Mouse (Mus musculus): ENCODE measurements at regions not wholly inside any gene's neighbourhood (a gene's known extent, or its start where the extent isn't known, plus 50 kb on each side); places are given as distances from the start of the nearest gene placed in this dataset.
A peak's percentile ranks its signal among the peaks of the same experiment; 100 is the strongest.
"Not testable (repeated sequence)": the region's sequence is repeated elsewhere in the genome, so short reads cannot be mapped to it uniquely, and the experiment has no call there.

- Histone ChIP-seq H3K4me3 (no peak overlapping the region), H3K9ac (no peak overlapping the region), H3K36me3 (no peaks in the 10 kb centered on the region), H3K4me2 (no peak overlapping the region), H3K9me3 (replicated peaks) (no peaks in the 10 kb centered on the region), H3K27ac (no peak overlapping the region; the same call in 1 of the 2 replicates), H3K27me3 (no peaks in the 10 kb centered on the region), H3K4me1 (replicated peaks) (peaks cover 17% of the 10 kb centered on the region; the same call in 1 of the 2 replicates)
- ATAC-seq (replicated peaks; ENCODE audit: insufficient number of reproducible peaks, insufficient read depth, low FRiP score, low read depth), result no peak
- 35% methylated on average over 1 of the region's 1 CpGs for WGBS
Measured at GRCm38 (mm10) chr16:86827645-86828044, 526.3 kb upstream of the N6amt1 start.

- no peak overlapping the region for H3K9ac ChIP-seq
- 72% methylated on average over 4 of the region's 4 CpGs for WGBS
- no peak for ATAC-seq (replicated peaks; ENCODE audit: insufficient number of reproducible peaks, insufficient read depth, low FRiP score, low read depth)
- H3K36me3 ChIP-seq, result no peaks in the 10 kb centered on the region
- H3K9me3 ChIP-seq (replicated peaks), result no peaks in the 10 kb centered on the region
- H3K4me1 ChIP-seq (replicated peaks), result peaks cover 17% of the 10 kb centered on the region; the same call in 1 of the 2 replicates
- H3K27ac ChIP-seq, result 0 out of 2 replicates have a peak overlapping the region, but pooled peaks have one; percentile 9
- no peaks in the 10 kb centered on the region for H3K27me3 ChIP-seq
- H3K4me3 ChIP-seq, result no peak overlapping the region
- H3K4me2 ChIP-seq, result no peak overlapping the region
Measured at GRCm38 (mm10) chr16:86826641-86827040, 527.3 kb upstream of the N6amt1 start.

DNA sequence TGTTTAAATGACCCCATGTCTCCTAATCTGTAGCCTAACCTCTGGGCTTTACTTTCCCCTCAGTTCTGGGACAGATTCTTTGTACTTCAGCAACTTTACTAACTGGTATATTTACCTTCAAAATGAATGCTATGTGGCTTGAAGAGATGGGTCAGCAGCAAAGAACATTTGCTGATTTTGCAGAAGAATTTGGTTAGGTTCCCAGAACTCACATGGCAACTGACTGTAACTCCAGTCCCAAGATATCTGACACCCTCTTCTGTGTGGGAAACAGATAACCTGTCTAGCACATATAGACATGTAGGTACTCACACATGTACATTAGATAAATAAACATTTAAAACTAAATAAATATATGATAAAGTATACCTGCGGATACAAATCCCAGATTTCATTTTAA is 530.5 kb upstream of the N6amt1 start:
- whole genome bisulfite sequencing, result 60% methylated on average over 1 of the region's 1 CpGs
- no peak for ATAC-seq (replicated peaks; ENCODE audit: insufficient number of reproducible peaks, insufficient read depth, low FRiP score, low read depth)
- H3K27me3 ChIP-seq, result no peaks in the 10 kb centered on the region

GRCm38 (mm10) chr16:86821586-86821985 is 532.4 kb upstream of the N6amt1 start:
- Histone ChIP-seq H3K27me3 (no peaks in the 10 kb centered on the region), H3K4me3 (no peak overlapping the region), H3K4me1 (replicated peaks) (peaks cover 15% of the 10 kb centered on the region), H3K27ac (no peak overlapping the region), H3K36me3 (no peaks in the 10 kb centered on the region), H3K9ac (no peak overlapping the region), H3K4me2 (no peak overlapping the region), H3K9me3 (replicated peaks) (no peaks in the 10 kb centered on the region)
- 78% methylated on average over 2 of the region's 2 CpGs for WGBS
- ATAC-seq (replicated peaks; ENCODE audit: insufficient number of reproducible peaks, insufficient read depth, low FRiP score, low read depth), result no peak

More for the DNA sequence above, 530.5 kb upstream of the N6amt1 start:
- Histone ChIP-seq H3K9me3 (replicated peaks) (no peaks in the 10 kb centered on the region), H3K27ac (peak overlapping the region; percentile 25; the same call in 1 of the 2 replicates), H3K4me2 (no peak overlapping the region), H3K9ac (no peak overlapping the region), H3K4me1 (replicated peaks) (peaks cover 17% of the 10 kb centered on the region; the same call in 1 of the 2 replicates), H3K4me3 (no peak overlapping the region), H3K36me3 (no peaks in the 10 kb centered on the region)

DNA sequence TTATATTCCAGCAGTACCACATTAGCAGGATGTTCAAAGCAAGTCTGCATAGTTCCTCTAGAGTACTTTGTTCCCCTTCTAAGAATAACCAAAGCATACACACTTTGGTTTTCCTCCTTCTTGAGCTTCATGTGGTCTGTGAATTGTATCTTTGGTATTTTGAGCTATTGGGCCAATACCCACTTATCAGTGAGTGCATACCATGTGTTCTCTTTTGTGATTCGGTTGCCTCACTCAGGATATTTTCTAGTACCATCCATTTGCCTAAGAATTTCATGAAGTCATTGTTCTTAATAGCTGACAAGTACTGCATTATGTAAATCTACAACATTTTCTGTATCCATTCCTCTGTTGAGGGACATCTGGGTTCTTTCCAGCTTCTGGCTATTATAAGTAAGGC is 535.3 kb upstream of the N6amt1 start:
- not testable (repeated sequence) for H3K27me3 ChIP-seq; H3K4me2 ChIP-seq; H3K9me3 ChIP-seq (replicated peaks); H3K9ac ChIP-seq; ATAC-seq (replicated peaks; ENCODE audit: insufficient number of reproducible peaks, insufficient read depth, low FRiP score, low read depth); H3K36me3 ChIP-seq; H3K4me3 ChIP-seq; H3K27ac ChIP-seq
- peaks cover 15% of the 10 kb centered on the region for H3K4me1 ChIP-seq (replicated peaks)
- WGBS, result 39% methylated on average over 1 of the region's 1 CpGs

- no peaks in the 10 kb centered on the region for H3K27me3 ChIP-seq
- H3K27ac ChIP-seq, result no peak overlapping the region
- no peak overlapping the region for H3K4me2 ChIP-seq
- no peak overlapping the region for H3K9ac ChIP-seq
- WGBS, result 26% methylated on average over 8 of the region's 8 CpGs
- H3K36me3 ChIP-seq, result no peaks in the 10 kb centered on the region
- no peaks in the 10 kb centered on the region for H3K9me3 ChIP-seq (replicated peaks)
- no peak overlapping the region for H3K4me3 ChIP-seq
- peaks cover 11% of the 10 kb centered on the region for H3K4me1 ChIP-seq (replicated peaks)
- no peak for ATAC-seq (replicated peaks; ENCODE audit: insufficient number of reproducible peaks, insufficient read depth, low FRiP score, low read depth)
Measured at GRCm38 (mm10) chr16:86816763-86817593, 537.0 kb upstream of the N6amt1 start.

GRCm38 (mm10) chr16:86816006-86816405 is 538.0 kb upstream of the N6amt1 start:
- no peak overlapping the region for H3K9ac ChIP-seq
- 84% methylated on average over 2 of the region's 2 CpGs for WGBS
- H3K9me3 ChIP-seq (replicated peaks), result no peaks in the 10 kb centered on the region
- no peak overlapping the region for H3K27ac ChIP-seq
- H3K4me3 ChIP-seq, result no peak overlapping the region
- H3K27me3 ChIP-seq, result no peaks in the 10 kb centered on the region
- no peak for ATAC-seq (replicated peaks; ENCODE audit: insufficient number of reproducible peaks, insufficient read depth, low FRiP score, low read depth)
- no peaks in the 10 kb centered on the region for H3K36me3 ChIP-seq
- peaks cover 11% of the 10 kb centered on the region for H3K4me1 ChIP-seq (replicated peaks)
- H3K4me2 ChIP-seq, result no peak overlapping the region

- no peak for ATAC-seq (replicated peaks; ENCODE audit: insufficient number of reproducible peaks, insufficient read depth, low FRiP score, low read depth)
- Histone ChIP-seq H3K27ac (no peak overlapping the region), H3K9me3 (replicated peaks) (no peaks in the 10 kb centered on the region), H3K4me2 (no peak overlapping the region), H3K36me3 (no peaks in the 10 kb centered on the region), H3K4me3 (no peak overlapping the region), H3K27me3 (no peaks in the 10 kb centered on the region), H3K4me1 (replicated peaks) (peaks cover 11% of the 10 kb centered on the region; the same call in 1 of the 2 replicates), H3K9ac (no peak overlapping the region)
- 59% methylated on average over 5 of the region's 5 CpGs for WGBS
Measured at GRCm38 (mm10) chr16:86812692-86813091, 541.3 kb upstream of the N6amt1 start.

- Histone ChIP-seq H3K27me3 (no peaks in the 10 kb centered on the region), H3K4me1 (replicated peaks) (no peaks in the 10 kb centered on the region), H3K4me3 (no peak overlapping the region), H3K27ac (no peak overlapping the region), H3K9me3 (replicated peaks) (no peaks in the 10 kb centered on the region), H3K36me3 (no peaks in the 10 kb centered on the region), H3K9ac (no peak overlapping the region), H3K4me2 (no peak overlapping the region)
- no peak for ATAC-seq (replicated peaks; ENCODE audit: insufficient number of reproducible peaks, insufficient read depth, low FRiP score, low read depth)
- WGBS, result 72% methylated on average over 5 of the region's 5 CpGs
Measured at GRCm38 (mm10) chr16:86808644-86809324, 545.2 kb upstream of the N6amt1 start.

DNA sequence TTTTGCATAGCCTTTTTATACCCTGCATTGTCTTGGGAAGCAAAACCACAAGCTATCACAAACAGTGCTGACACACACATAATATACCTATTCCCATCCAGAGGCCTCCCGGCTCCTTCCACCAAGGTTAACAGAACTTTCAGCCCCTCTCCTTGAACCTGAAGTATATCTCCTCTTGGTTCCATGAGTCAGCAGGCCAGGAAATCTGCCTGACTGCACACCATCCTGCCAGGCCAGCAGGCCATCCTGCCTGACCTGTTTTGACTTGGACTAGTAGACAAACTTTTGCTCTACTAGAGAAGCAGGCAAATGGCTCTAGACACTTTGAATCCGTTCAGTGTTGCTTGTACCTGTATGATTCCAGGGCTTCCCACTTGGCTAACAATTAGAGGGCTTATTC is 547.6 kb upstream of the N6amt1 start:
- Histone ChIP-seq H3K36me3 (no peaks in the 10 kb centered on the region), H3K4me1 (replicated peaks) (no peaks in the 10 kb centered on the region), H3K9me3 (replicated peaks) (no peaks in the 10 kb centered on the region), H3K27me3 (no peaks in the 10 kb centered on the region), H3K4me3 (no peak overlapping the region), H3K27ac (no peak overlapping the region), H3K4me2 (no peak overlapping the region), H3K9ac (no peak overlapping the region)
- WGBS, result 71% methylated on average over 2 of the region's 2 CpGs
- ATAC-seq (replicated peaks; ENCODE audit: insufficient number of reproducible peaks, insufficient read depth, low FRiP score, low read depth), result no peak

DNA sequence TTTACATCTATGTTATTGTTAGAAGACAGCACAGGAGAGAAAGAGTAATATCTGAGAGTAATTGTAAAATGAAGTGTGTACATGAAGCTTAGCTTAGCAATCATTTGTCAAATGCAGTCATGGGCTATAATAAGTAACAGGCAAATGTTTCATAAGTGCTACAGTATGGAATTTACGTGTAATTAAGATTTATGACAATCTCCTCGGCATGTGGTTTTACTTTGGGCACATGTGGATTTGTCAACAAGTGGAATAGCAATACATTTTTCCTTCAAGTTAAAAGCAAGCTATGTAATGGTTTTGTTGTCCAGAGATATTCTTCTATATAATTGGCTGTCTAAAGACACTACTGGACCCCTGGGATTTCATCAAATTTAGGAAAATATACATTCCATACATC is 577.9 kb upstream of the N6amt1 start:
- H3K9ac ChIP-seq, result no peak overlapping the region
- 62% methylated on average over 2 of the region's 2 CpGs for WGBS

More for the DNA sequence above, 577.9 kb upstream of the N6amt1 start:
- H3K4me2 ChIP-seq, result no peak overlapping the region
- no peak for ATAC-seq (replicated peaks; ENCODE audit: insufficient number of reproducible peaks, insufficient read depth, low FRiP score, low read depth)
- H3K27me3 ChIP-seq, result no peaks in the 10 kb centered on the region
- no peaks in the 10 kb centered on the region for H3K36me3 ChIP-seq
- H3K27ac ChIP-seq, result no peak overlapping the region
- H3K4me1 ChIP-seq (replicated peaks), result no peaks in the 10 kb centered on the region
- no peaks in the 10 kb centered on the region for H3K9me3 ChIP-seq (replicated peaks)
- H3K4me3 ChIP-seq, result no peak overlapping the region

All from heart, embryonic 15.5 days (tissue).